Mouse (Mus musculus): ENCODE results near the gene Eif3j1.
"Not testable (repeated sequence)": the region's sequence is repeated elsewhere in the genome, so short reads cannot be mapped to it uniquely, and the experiment has no call there.

Eif3j1 gene

GRCm38 (mm10) chr2:122027862-122028755 is at the start of gene Eif3j1:
Gene Eif3j1 (plus strand): TSS chr2:122028546.
- peak; percentile 95 for DNase-seq (ENCODE audit: low read depth, low spot score)

- DNase-seq (ENCODE audit: low read depth, low spot score): peak; percentile 31
Measured at GRCm38 (mm10) chr2:121995738-121996137, 32.6 kb upstream of the Eif3j1 start.

GRCm38 (mm10) chr2:122008832-122009231 is 19.5 kb upstream of the Eif3j1 start:
- DNase-seq (ENCODE audit: low read depth, low spot score): no peak

GRCm38 (mm10) chr2:122011441-122011840 is 16.9 kb upstream of the Eif3j1 start:
- no peak for DNase-seq (ENCODE audit: low read depth, low spot score)

GRCm38 (mm10) chr2:122018705-122019104 is 9.6 kb upstream of the Eif3j1 start:
- DNase-seq (ENCODE audit: low read depth, low spot score): no peak

GRCm38 (mm10) chr2:122022284-122022683 is 6.1 kb upstream of the Eif3j1 start:
- DNase-seq (ENCODE audit: low read depth, low spot score): peak; percentile 13

- DNase-seq (ENCODE audit: low read depth, low spot score): not testable (repeated sequence)
Measured at GRCm38 (mm10) chr2:122027091-122027490, 1.3 kb upstream of the Eif3j1 start.

- DNase-seq (ENCODE audit: low read depth, low spot score): peak; percentile 41
Measured at GRCm38 (mm10) chr2:122028756-122029700, 682 bp downstream of the Eif3j1 start.

- no peak for DNase-seq (ENCODE audit: low read depth, low spot score)
Measured at GRCm38 (mm10) chr2:122031970-122032369, 3.6 kb downstream of the Eif3j1 start.

GRCm38 (mm10) chr2:122036064-122036463 is 7.7 kb downstream of the Eif3j1 start:
- no peak for DNase-seq (ENCODE audit: low read depth, low spot score)

GRCm38 (mm10) chr2:122043926-122044325 is 15.6 kb downstream of the Eif3j1 start:
- DNase-seq (ENCODE audit: low read depth, low spot score): no peak

GRCm38 (mm10) chr2:122059365-122060115 is 31.2 kb downstream of the Eif3j1 start:
- DNase-seq (ENCODE audit: low read depth, low spot score): peak; percentile 58

- peak; percentile 39 for DNase-seq (ENCODE audit: low read depth, low spot score)
Measured at GRCm38 (mm10) chr2:122065200-122065969, 37.0 kb downstream of the Eif3j1 start.

GRCm38 (mm10) chr2:122066241-122066640 is 37.9 kb downstream of the Eif3j1 start:
- no peak for DNase-seq (ENCODE audit: low read depth, low spot score)

- DNase-seq (ENCODE audit: low read depth, low spot score): no peak
Measured at GRCm38 (mm10) chr2:122069144-122069912, 41.0 kb downstream of the Eif3j1 start.

- peak; percentile 50 for DNase-seq (ENCODE audit: low read depth, low spot score)
Measured at GRCm38 (mm10) chr2:122069922-122070321, 41.6 kb downstream of the Eif3j1 start.

- DNase-seq (ENCODE audit: low read depth, low spot score): peak; percentile 54
Measured at GRCm38 (mm10) chr2:122081728-122082456, 53.5 kb downstream of the Eif3j1 start.

- peak; percentile 26 for DNase-seq (ENCODE audit: low read depth, low spot score)
Measured at GRCm38 (mm10) chr2:122086446-122086845, 58.1 kb downstream of the Eif3j1 start.

- DNase-seq (ENCODE audit: low read depth, low spot score): no peak
Measured at GRCm38 (mm10) chr2:122093844-122094243, 65.5 kb downstream of the Eif3j1 start.
